ENCODE assay signal across 21 mouse cellular contexts in genomic region chr10:12285679-12286078, GRCm38 (mm10).
"Had no signal": no experiment of that assay in that cellular context is flagged by ENCODE, and none has a peak within 500 bp of the region (broad histone marks: within the 10 kb centered on the region; RNA-seq: fewer than 3 reads in every experiment).

No protein-coding gene starts in this region.

- ATAC-seq: forebrain, embryonic 13.5 days; forebrain, embryonic 14.5 days; forebrain, embryonic 15.5 days; forebrain, embryonic 16.5 days; forebrain, postnatal 0 days had no signal

- DNase-seq: cerebellum, adult 8-10 months; cerebellum, adult 9-10 months; cerebellum, adult 9-11 months; cerebellum, postnatal 10 days; cerebellum, postnatal 14 days; cerebellum, postnatal 25 days; cerebellum, postnatal 36 days; embryo, embryonic 11 days; forebrain, postnatal 0 days; gastrocnemius, adult 2 months; gastrocnemius, postnatal 10 days; gastrocnemius, postnatal 14 days; gastrocnemius, postnatal 25 days; gastrocnemius, postnatal 36 days; heart, adult 11 months; heart, adult 18-20 months; heart, adult 2 months had no signal
